Mouse (Mus musculus) heart, embryonic 13.5 days (tissue): ENCODE data around the gene Prss30. TPM values are rescaled to one million over a fixed set of nuclear protein-coding genes. Genes with fewer than 3 reads are reported as not detected.

Source experiments
- ATAC-seq: fragments of 200-750 bp; cut with Nextera tagmentation; 2 replicates; pipeline ENCODE4 v1.8.0; 2017; ENCODE audit warnings: moderate TSS enrichment; ENCODE audit not compliant: insufficient number of reproducible peaks, low FRiP score, low TSS enrichment; ENCODE audit errors: extremely low read depth
- H3K27ac ChIP-seq: fragments of 300-500 bp; sonication (generic); replicated peaks from 2 replicates; pipeline ENCODE4 v1.5.1; 2015; ENCODE audit warnings: moderate library complexity, mild to moderate bottlenecking, inconsistent platforms
- H3K27me3 ChIP-seq: fragments of 300-500 bp; sonication (generic); replicated peaks from 2 replicates; pipeline ENCODE4 v1.6.1; 2015; ENCODE audit warnings: mild to moderate bottlenecking, inconsistent platforms
- H3K36me3 ChIP-seq: fragments of 300-500 bp; sonication (generic); 2 replicates; pipeline ENCODE4 v1.6.1; 2015; ENCODE audit warnings: mild to moderate bottlenecking, inconsistent platforms
- H3K4me1 ChIP-seq: fragments of 300-500 bp; sonication (generic); 2 replicates; pipeline ENCODE4 v1.6.1; 2015; ENCODE audit warnings: inconsistent platforms
- H3K4me2 ChIP-seq: fragments of 300-500 bp; sonication (generic); 2 replicates; pipeline ENCODE4 v1.6.1; 2015; ENCODE audit warnings: inconsistent platforms, mild to moderate bottlenecking, moderate library complexity
- H3K4me3 ChIP-seq: fragments of 300-500 bp; sonication (generic); 2 replicates; pipeline ENCODE4 v1.5.1; 2015; ENCODE audit warnings: moderate library complexity, mild to moderate bottlenecking, inconsistent platforms
- H3K9ac ChIP-seq: fragments of 300-500 bp; sonication (generic); 2 replicates; pipeline ENCODE4 v1.6.1; 2015; ENCODE audit warnings: inconsistent platforms, mild to moderate bottlenecking, moderate library complexity
- H3K9me3 ChIP-seq: fragments of 300-500 bp; sonication (generic); 2 replicates; pipeline ENCODE4 v1.6.1; 2016; ENCODE audit warnings: inconsistent platforms
- WGBS: fragments of 180-500 bp; shearing (Covaris S2); methylation state at CpG from one replicate; pipeline ENCODE4 v1.1.7; 2015; ENCODE audit warnings: mixed read lengths; 5-methylcytosine and 5-hydroxymethylcytosine counted together
- polyA plus RNA-seq: library from polyadenylated mRNA; unstranded; fragments of >200 nt; fragmentation: Nextera tagmentation; extraction: Ambion mirVana; gene quantifications from 2 replicates; pipeline ENCODE4 v1.2.1, GENCODE M21; 2015

Prss30 gene
- polyA plus RNA-seq, 1 experiment from 2014 or later = not detected

DNA sequence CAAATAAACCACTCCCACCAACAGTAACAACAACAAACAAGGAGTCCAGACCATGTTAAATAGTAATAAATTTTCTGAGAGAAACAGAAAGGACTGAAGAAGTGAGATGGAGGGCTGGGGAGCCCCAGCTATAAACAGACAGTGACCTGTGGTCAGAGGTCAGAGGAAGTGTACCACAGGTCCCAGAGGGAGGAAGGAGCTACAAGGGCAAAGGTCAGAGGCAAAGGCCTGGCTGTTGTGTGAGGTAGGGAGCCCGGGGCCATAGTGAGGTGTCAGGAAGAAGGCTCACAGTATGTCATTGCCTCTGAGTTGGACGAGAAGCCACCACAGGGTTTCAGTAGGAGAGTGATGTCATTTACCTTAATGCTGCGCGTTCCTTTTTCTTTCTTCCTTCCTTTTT lies 2.5 kb upstream of the Prss30 start:
- H3K4me3 ChIP-seq = no peak overlapping the region
- peaks cover 12% of the 10 kb centered on the region for H3K27me3 ChIP-seq
- H3K36me3 ChIP-seq = no peaks in the 10 kb centered on the region
- no peaks in the 10 kb centered on the region for H3K4me1 ChIP-seq
- no peaks in the 10 kb centered on the region for H3K9me3 ChIP-seq
- WGBS = 56% methylated on average over 4 of the region's 4 CpGs
- H3K4me2 ChIP-seq = no peak overlapping the region
- no peak overlapping the region for H3K27ac ChIP-seq
- no peak for ATAC-seq
- H3K9ac ChIP-seq = no peak overlapping the region

DNA sequence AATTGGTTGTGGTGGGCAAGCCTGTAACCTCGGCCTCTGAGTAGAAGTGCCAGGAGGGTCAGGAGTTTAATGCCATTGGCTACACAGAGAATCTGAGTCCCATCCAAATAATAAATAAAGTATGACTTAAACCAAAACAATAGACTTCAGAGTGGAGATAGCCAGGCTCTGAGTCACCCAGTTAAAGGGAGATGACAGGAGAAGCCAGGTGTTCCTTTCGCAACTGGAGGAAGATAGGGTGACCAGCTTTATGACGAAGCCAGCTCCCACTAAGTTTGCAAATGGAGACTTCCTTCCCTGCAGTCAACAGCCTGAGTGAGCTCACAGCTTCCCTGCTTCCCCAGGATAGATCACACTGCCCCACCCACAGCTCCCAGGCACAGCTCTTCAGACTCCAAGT lies 895 bp downstream of the Prss30 start:
- H3K27me3 ChIP-seq = no peaks in the 10 kb centered on the region
- no peak overlapping the region for H3K4me2 ChIP-seq
- no peaks in the 10 kb centered on the region for H3K36me3 ChIP-seq
- ATAC-seq = no peak
- H3K4me3 ChIP-seq = no peak overlapping the region
- no peak overlapping the region for H3K27ac ChIP-seq
- 56% methylated on average over 3 of the region's 3 CpGs for WGBS
- no peaks in the 10 kb centered on the region for H3K4me1 ChIP-seq
- H3K9me3 ChIP-seq = no peaks in the 10 kb centered on the region
- H3K9ac ChIP-seq = no peak overlapping the region

DNA sequence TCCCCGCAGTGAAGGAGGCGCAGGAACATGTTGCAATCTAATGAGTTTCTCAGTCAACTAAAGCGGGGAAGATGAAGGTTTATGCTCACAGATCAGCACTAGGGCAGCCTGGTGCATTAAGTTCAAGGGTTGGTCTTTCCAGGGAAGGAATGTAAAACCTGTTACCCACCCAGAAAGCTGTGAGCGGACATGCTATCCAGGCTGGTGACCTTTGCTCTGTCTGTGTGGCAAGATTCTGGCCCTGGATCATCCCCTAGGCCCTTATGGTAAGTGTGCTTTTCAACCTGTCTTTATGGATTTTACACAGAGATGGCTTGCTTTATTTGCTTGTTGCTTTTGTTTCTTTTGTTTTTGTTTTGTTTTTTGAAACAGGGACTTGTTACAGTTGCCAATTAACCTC lies 3.7 kb downstream of the Prss30 start:
- H3K36me3 ChIP-seq = no peaks in the 10 kb centered on the region
- H3K4me2 ChIP-seq = no peak overlapping the region
- H3K4me1 ChIP-seq = no peaks in the 10 kb centered on the region
- no peaks in the 10 kb centered on the region for H3K27me3 ChIP-seq
- no peak overlapping the region for H3K9ac ChIP-seq
- H3K9me3 ChIP-seq = no peaks in the 10 kb centered on the region
- 82% methylated on average over 4 of the region's 4 CpGs for WGBS
- H3K27ac ChIP-seq = no peak overlapping the region
- ATAC-seq = no peak
- no peak overlapping the region for H3K4me3 ChIP-seq

DNA sequence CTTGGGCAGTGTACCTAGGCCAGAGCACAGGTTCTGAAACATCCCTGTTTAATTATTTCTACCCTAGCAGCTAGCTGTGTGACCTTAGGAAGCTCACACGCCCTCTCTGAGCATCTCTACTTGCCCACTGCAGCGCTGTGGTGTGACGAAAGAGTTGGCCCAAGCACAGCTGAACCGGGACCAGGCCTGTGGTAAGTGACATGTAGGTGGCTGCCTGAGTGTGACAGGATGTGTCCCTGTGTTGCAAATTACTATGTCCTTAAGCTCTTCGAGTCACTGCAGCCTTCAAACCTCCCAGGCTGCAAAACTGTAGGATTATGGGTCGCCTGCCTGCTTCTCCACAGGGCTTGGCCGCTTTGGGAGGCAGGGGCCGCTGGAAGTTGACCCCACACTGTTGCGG lies 9.1 kb downstream of the Prss30 start:
- no peaks in the 10 kb centered on the region for H3K9me3 ChIP-seq
- no peaks in the 10 kb centered on the region for H3K36me3 ChIP-seq
- no peak overlapping the region for H3K4me3 ChIP-seq
- H3K27me3 ChIP-seq = no peaks in the 10 kb centered on the region; the same call in 1 of the 2 replicates
- 72% methylated on average over 9 of the region's 9 CpGs for WGBS
- H3K27ac ChIP-seq = no peak overlapping the region
- no peak overlapping the region for H3K9ac ChIP-seq
- H3K4me2 ChIP-seq = no peak overlapping the region
- ATAC-seq = no peak
- H3K4me1 ChIP-seq = no peaks in the 10 kb centered on the region

DNA sequence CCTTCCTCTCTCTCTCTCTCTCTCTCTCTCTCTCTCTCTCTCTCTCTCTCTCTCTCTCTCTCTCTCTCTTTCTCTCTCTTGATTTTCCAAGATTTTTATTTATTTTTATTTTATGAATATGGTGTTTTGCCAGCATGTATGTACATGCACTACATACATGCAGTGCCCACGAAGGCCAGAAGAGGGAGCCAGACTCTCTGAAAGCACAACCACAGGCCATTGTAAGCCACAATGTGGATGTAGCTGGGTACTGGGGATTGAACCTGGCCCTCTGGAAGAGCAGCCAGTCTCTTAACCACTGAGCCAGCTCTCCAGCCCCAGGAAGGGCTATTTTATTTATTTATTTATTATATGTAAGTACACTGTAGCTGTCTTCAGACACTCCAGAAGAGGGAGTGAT lies 11.1 kb downstream of the Prss30 start:
- H3K4me1 ChIP-seq = no peaks in the 10 kb centered on the region
- H3K27ac ChIP-seq = no peak overlapping the region
- H3K36me3 ChIP-seq = no peaks in the 10 kb centered on the region
- H3K27me3 ChIP-seq = no peaks in the 10 kb centered on the region; the same call in 1 of the 2 replicates
- ATAC-seq = no peak
- H3K4me3 ChIP-seq = no peak overlapping the region
- no peaks in the 10 kb centered on the region for H3K9me3 ChIP-seq
- H3K4me2 ChIP-seq = no peak overlapping the region
- 4% methylated on average over 1 of the region's 1 CpGs for WGBS
- no peak overlapping the region for H3K9ac ChIP-seq

DNA sequence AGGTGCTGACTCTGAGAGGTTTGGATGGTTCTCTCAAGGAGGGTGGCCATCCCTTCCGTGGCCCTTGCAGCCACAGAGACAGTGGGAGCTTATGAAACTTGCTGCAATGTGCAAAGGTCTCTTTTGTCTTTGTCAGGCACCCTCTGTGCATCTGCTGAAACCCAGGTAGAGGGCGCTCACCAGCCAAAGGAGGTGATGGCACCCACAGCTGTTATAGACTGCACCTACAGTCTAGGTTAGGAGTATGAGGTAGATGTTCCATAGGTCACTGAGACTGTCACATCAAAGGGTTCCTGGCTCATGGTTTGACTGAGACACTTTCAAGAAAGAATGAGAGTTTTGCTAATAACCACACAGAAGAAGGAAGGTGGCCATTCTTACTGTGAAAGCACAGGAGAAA lies 11.6 kb downstream of the Prss30 start:
- Histone ChIP-seq H3K4me3 (no peak overlapping the region), H3K9ac (no peak overlapping the region), H3K4me2 (no peak overlapping the region), H3K36me3 (no peaks in the 10 kb centered on the region), H3K9me3 (no peaks in the 10 kb centered on the region), H3K27ac (no peak overlapping the region), H3K27me3 (no peaks in the 10 kb centered on the region; the same call in 1 of the 2 replicates), H3K4me1 (no peaks in the 10 kb centered on the region)
- no peak for ATAC-seq
- WGBS = 49% methylated on average over 2 of the region's 2 CpGs

DNA sequence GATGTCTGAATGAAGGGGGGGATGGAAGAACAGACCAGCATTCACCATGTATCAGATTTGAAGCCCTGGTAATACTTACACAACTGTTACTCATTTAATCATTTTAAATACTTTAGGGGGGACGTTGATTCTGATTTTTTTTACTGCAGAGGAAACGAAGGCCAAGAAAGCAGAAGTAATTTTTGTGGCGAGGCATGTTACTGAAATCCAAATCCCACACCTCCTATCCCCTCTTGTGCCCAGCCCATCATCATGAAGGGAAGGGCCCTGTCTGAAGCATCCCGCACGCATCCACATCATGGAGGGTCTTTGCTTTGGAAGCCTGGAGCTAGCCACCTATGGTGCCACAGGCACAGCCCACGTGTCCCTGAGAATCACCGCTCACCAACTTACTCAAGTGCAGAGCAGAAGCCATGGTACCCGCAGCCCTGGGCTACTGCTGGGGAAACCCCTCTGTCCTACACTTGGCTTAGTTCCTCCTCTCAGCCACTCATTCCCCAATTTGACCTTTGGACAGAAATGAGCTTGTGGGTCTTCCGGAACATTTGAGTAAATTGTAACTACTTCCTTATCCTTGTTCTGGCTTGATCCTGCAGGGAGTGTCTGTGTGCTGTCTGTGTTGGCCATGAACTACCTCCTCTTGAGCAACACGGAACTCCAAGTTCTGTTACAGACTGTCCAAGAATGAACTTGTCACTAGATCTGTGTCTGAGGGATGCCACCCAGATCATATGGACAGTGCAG lies 13.5 kb downstream of the Prss30 start:
- Histone ChIP-seq H3K9me3 (no peaks in the 10 kb centered on the region), H3K36me3 (no peaks in the 10 kb centered on the region), H3K4me2 (no peak overlapping the region), H3K9ac (no peak overlapping the region), H3K4me3 (no peak overlapping the region), H3K4me1 (no peaks in the 10 kb centered on the region), H3K27ac (no peak overlapping the region), H3K27me3 (no peaks in the 10 kb centered on the region; the same call in 1 of the 2 replicates)
- ATAC-seq = no peak
- WGBS = 70% methylated on average over 10 of the region's 10 CpGs

DNA sequence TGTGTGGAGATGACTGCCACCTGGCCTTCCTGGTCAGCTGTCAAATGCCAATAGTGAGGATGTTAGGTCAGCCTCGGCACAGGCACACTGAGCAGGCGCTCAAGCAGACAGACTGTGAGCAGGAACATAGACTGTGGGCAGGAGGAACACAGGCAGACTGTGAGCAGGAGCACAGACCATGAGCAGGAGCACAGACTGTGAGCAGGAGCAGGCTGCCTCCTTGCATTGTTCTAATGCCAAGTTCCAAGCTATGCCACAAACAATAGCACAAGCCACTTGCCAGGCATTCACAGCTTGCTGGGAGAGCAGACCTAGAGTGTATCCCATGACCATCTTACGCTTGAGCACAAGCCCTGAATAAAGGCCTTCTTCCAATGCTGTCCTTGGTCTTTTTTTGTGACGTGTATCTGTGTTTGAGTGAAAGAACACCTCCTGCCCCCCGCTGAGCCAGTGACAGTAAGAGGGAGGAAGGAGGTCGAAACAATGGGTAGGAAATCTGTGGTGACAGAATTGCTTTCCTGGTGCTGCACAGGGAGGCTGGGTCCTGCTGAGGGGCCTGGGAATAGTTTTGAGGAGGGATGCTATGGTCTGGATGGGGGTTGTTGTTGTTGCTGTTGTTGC lies 14.5 kb downstream of the Prss30 start:
- WGBS = 43% methylated on average over 6 of the region's 6 CpGs
- no peaks in the 10 kb centered on the region for H3K4me1 ChIP-seq
- H3K36me3 ChIP-seq = no peaks in the 10 kb centered on the region
- no peak overlapping the region for H3K27ac ChIP-seq
- peak overlapping the region; percentile 16; the same call in 1 of the 2 replicates for H3K9ac ChIP-seq
- no peak for ATAC-seq
- H3K9me3 ChIP-seq = no peaks in the 10 kb centered on the region
- H3K4me2 ChIP-seq = no peak overlapping the region
- H3K4me3 ChIP-seq = no peak overlapping the region
- no peaks in the 10 kb centered on the region; the same call in 1 of the 2 replicates for H3K27me3 ChIP-seq

DNA sequence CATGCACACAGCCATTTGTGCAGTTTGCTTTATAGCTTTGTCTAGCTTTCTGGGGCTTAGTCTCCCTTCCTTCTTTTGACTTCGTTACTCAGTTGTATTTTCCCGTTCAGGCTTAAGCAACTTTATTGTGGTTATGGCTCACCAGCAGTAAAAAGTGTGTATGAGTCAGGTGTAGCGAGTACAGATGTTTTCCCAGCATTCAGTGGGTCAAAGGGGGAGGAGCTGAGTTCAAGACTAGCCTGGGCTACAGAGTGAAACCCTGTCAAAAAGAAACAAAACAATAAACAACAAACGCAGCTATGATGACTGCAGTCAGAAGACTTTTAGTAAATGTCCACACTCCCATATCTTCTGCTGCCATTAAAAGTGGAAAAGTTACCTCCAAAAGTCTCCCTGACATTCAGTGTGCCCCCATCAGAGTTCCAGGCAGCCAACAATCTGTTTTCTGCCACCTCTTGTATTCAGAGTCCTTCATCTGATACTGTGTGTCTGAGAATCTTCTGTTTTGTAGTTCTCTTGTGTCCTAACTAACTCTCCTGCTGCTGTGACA lies 18.7 kb downstream of the Prss30 start:
- Histone ChIP-seq H3K27ac (no peak overlapping the region), H3K4me3 (no peak overlapping the region), H3K4me2 (no peak overlapping the region), H3K36me3 (no peaks in the 10 kb centered on the region), H3K9ac (no peak overlapping the region), H3K9me3 (no peaks in the 10 kb centered on the region), H3K4me1 (no peaks in the 10 kb centered on the region), H3K27me3 (no peaks in the 10 kb centered on the region)
- 63% methylated on average over 4 of the region's 4 CpGs for WGBS
- no peak for ATAC-seq

DNA sequence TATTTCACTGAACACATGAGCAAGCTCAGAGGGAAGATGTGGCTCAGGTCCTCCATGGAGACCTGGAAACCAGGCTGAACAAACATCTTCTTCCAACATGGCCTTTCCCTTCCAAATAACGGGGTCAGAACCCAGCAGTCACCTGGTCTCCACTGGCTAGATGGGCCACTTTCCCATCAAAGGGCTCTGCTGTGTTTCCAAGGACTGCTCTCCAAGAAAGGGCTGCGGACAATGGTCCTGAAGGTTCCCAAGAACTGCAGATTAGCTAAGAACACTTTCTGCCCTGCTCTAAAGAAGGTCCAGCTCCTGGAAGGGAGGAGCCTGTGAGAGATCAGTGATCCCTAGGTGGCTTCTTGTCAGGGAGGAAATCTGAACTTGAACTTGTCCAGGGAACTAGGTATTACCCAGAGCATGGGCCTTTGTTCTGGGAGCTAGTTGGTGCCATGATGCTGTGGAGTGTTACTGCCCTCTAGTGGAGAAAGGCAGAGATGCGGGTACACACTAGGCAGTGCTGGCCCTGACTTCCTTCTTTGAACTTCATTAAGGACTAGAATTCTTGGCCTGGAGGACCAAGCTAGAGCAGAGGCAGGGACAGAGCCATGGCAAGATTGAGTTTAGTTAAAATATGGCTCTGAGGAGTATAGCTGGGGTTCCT lies 20.2 kb downstream of the Prss30 start:
- Histone ChIP-seq H3K27me3 (0 out of 2 replicates have a peak, but pooled peaks cover 3% of the 10 kb centered on the region), H3K4me1 (no peaks in the 10 kb centered on the region), H3K36me3 (no peaks in the 10 kb centered on the region), H3K4me3 (no peak overlapping the region), H3K4me2 (no peak overlapping the region), H3K9ac (no peak overlapping the region), H3K9me3 (no peaks in the 10 kb centered on the region), H3K27ac (no peak overlapping the region)
- ATAC-seq = no peak
- WGBS = 36% methylated on average over 3 of the region's 3 CpGs

DNA sequence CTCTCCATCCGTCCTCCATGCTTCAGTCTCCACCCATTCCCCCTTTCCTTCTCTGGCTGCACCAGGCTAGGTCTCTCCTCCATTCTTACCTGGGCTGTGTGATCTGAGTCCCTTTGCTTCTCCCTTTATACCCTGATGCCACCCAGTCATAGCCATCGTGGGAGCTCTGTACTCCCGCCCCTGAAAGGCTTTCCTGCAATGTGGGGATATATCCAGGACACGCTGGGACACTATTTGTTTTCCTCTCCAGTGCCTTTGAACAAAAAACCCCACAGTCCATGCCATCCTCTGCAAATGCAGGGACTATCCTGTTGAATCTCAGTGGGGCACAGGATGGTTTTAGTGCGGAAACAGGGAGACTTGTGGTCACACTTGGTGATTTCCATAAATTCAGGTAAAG lies 25.2 kb downstream of the Prss30 start, which contains the start of gene Sbpl:
Sbpl (minus strand) TSS at position 101 of the 400 bp plus-strand sequence.
- no peaks in the 10 kb centered on the region for H3K4me1 ChIP-seq
- H3K27me3 ChIP-seq = 0 out of 2 replicates have a peak, but pooled peaks cover 5% of the 10 kb centered on the region
- no peak for ATAC-seq
- no peaks in the 10 kb centered on the region for H3K9me3 ChIP-seq
- H3K27ac ChIP-seq = no peak within 1 kb of the TSS
- H3K36me3 ChIP-seq = no peaks in the 10 kb centered on the region
- 65% methylated on average over 5 of the region's 5 CpGs for WGBS
- no peak within 1 kb of the TSS for H3K9ac ChIP-seq
- no peak within 1 kb of the TSS for H3K4me3 ChIP-seq
- no peak within 1 kb of the TSS for H3K4me2 ChIP-seq
